Mouse (Mus musculus): Measurements from ENCODE around the gene Tm7sf3. TPM values are rescaled to one million over a fixed set of nuclear protein-coding genes. Genes with fewer than 3 reads are reported as not detected.

The Tm7sf3 gene
- total RNA-seq (2023): 18.6 and 21.5 TPM in 2 replicates

DNA sequence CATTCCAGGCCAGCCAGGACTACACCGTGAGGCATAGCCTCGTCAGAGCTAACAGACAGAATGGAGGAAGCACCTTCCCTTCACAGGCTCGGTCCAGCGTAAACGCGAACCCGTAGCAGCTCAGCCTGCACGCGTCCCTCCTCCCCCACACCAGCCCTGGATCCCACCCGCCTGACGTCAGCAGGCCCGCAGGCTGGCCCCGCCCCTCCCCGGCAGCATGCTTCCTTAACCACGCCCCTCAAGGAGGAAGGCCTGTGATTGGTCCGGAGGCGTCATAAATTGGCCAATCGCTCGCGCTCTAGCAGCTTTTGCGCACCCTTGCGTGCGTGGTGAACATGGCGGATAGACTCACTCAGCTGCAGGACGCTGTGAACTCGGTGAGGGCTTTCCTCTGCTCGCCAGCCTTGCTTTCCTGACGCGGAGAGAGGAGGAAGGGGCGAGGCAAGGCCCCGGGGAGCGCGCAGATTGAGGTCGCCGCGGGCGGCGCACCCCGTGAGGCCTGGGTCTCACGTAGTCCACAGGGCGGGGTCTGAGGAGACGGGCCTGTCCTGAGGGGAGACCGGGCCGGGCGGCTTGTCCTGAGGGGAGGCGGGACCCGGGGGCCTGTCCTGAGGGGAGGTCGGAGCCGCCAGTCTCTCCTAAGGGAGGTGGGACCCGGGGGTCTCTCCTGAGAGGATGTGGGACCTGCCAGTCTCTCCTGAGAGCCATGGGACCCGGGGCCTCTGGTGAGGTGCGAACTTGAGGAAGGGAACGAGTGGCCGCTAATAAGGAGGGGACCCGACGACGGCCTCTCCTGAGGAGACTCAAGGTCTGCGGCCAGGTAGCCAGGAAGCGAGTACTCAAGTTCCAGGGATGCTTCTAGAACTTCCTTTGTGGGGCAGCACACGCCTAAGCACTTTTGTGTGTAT lies at the start of gene Tm7sf3, which contains the start of gene Med21:
Gene Tm7sf3, minus strand, starts transcription at position 549 of the 908 bp plus-strand sequence.
Gene Med21, plus strand, starts transcription at position 272 of the 908 bp plus-strand sequence.

DNA sequence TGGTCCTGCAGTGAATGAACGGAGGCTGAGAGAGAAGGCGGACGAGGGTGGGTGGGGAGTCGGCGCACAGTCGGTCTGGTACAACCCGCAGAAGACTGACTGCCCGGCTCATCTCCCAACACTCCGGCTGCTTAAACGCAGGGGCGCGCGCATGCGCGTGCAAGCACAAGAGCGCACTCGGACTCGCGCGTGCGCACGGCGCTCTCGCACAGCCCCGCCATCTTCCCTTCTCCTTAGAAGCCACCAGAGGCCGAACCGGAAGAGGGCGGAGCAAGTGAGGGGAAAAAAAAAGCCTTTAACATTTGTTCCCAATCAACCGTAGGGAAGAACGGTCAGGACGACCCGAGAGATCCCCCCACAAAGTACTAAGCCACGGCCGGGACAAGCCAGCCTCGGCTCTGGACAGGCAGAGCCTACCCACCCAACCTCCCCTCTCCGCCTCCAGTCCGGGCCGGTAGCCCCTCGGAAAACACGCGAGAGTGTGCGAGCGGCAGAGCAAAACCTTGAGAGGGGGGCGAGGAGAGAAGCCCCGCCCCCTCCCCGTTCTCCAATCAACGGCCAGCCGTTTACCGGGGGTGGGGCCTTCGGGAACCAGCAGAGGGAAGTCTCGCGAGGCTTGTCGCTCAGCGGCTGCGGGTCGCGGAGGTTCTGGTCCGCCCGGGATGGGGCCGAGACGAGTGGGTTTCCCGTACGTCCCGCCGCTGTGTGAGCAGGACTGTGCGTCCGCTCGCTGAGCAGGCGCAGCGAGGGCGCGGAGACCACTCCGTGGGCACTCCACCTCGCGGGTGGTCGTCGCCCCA lies 65.1 kb downstream of the Tm7sf3 start, which contains the start of gene Ints13:
Gene Ints13, minus strand, starts transcription at position 526 of the 800 bp plus-strand sequence.

DNA sequence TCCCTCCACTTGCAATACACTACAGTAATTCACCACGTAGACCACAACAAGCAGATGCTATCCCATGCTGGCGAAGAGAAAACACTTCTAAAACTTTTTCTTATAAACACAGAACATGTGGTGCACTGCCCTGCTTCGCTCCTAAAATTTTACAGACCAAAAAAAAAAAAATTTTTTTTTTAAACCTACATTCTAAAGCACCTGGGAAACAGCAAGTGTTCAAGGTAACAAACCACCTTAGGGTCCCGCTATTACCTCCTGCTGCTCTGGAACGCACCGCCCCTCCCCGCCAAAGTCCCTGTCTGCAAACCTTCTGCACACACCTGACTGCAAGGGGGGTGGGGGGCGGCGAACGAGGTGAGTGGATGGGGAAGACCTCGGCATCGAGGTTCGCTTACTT lies 65.7 kb downstream of the Tm7sf3 start, which contains the start of gene Fgfr1op2:
Gene Fgfr1op2, plus strand, starts transcription at position 301 of the 400 bp plus-strand sequence.

Other genes with a start within 250 kb of the Tm7sf3 start
- gene Itpr2, start 140.6 kb downstream of the Tm7sf3 start, total RNA-seq (2023): 59.1 and 85.9 TPM in 2 replicates
- gene Fgfr1op2, start 65.6 kb downstream of the Tm7sf3 start, total RNA-seq (2023): 81.9 and 96.3 TPM in 2 replicates
- 38.4 and 44.4 TPM in 2 replicates for gene Ints13, start 65.0 kb downstream of the Tm7sf3 start, total RNA-seq (2023)
- 30.9 and 31.5 TPM in 2 replicates for gene Med21, start 277 bp downstream of the Tm7sf3 start, total RNA-seq (2023)
- 10.5 and 11.1 TPM in 2 replicates for gene Stk38l, start 82.2 kb upstream of the Tm7sf3 start, total RNA-seq (2023)
- gene Arntl2, start 153.2 kb upstream of the Tm7sf3 start, total RNA-seq (2023): not detected in 2 replicates
- not detected in 2 replicates for gene Smco2, start 207.3 kb upstream of the Tm7sf3 start, total RNA-seq (2023)
- gene Ppfibp1, start 245.7 kb upstream of the Tm7sf3 start, total RNA-seq (2023): 2.2 and 6.7 TPM in 2 replicates